Mouse (Mus musculus): ENCODE data around the gene Srsf4. TPM values are rescaled to one million over a fixed set of nuclear protein-coding genes. Genes with fewer than 3 reads are reported as not detected.
A peak's percentile ranks its signal among the peaks of the same experiment; 100 is the strongest.

Gene Srsf4
- total and polyA plus RNA-seq, 3 experiments, result 14.5 to 105 (median 47.2) TPM

DNA sequence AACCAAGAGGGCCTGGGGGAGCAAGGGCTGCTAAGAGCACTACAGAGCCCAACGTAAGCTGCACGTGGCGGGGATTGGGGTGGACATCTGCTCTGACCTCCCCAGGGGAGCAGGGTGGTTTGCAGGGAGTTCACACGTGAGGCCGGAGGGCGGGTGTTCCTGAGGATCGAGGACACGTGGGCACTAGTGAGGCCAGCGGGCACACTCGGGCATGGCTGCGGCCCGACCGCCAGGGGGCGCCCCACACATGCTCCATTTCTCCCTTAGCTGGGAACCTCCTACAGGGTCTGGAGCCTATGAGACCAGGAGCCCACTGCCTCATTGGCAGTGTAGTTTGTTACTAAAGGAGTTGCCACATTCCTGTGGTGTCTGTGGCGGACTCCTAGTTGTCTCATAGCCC, 43.0 kb downstream of the Srsf4 start:
- Histone ChIP-seq H3K36me3 (replicated peaks in 1 of 2; ENCODE audit: control insufficient read depth in 1 of 2, insufficient read depth in 1 of 2, low read length in 1 of 2) (peaks cover 0 to 6% of the 10 kb centered on the region in 2 experiments), H3K27me3 (replicated peaks) (no peaks in the 10 kb centered on the region), H3K4me2 (ENCODE audit: insufficient read depth, low read depth, poor library complexity, severe bottlenecking) (no peak overlapping the region), H3K79me2 (replicated peaks; ENCODE audit: control insufficient read depth, extremely low read depth, insufficient read depth, poor library complexity, severe bottlenecking) (no peaks in the 10 kb centered on the region), H3K9me3 (replicated peaks; ENCODE audit: low read length) (peaks cover 15% of the 10 kb centered on the region), H3K9ac (ENCODE audit: insufficient read depth, low read depth) (no peak overlapping the region), H3K4me3 (replicated peaks in 1 of 3; ENCODE audit: low read depth in 2 of 3, low read length in 2 of 3, poor library complexity in 1 of 3) (no peak overlapping the region), H3K27ac (ENCODE audit: insufficient read depth, low read depth) (no peak overlapping the region), H3K4me1 (ENCODE audit: control insufficient read depth in 1 of 2, insufficient read depth in 2 of 2) (peaks cover 4 to 20% of the 10 kb centered on the region in 2 experiments; a peak in 3 of 4 replicates)
- dilution Hi-C loops (cut with MboI; ENCODE audit: extremely low pct_ligation_motif_present, extremely low pct_unique_long_range_greater_than_20kb, low sequenced_read_pairs), result no loop called here
- peak; percentile 55 for DNase-seq (ENCODE audit: extremely low read depth)
- in situ Hi-C loops (cut with MboI; ENCODE audit: low pct_ligation_motif_present, low pct_unique_long_range_greater_than_20kb, low sequenced_read_pairs), result no loop called here
- TF ChIP-seq UBTF (IDR thresholded peaks at IDR 0.05; ENCODE audit: low read depth, low read length) (no peak), RAD21 (IDR thresholded peaks at IDR 0.05; ENCODE audit: low read depth, low read length) (peak; percentile 55), CTCF (conservative IDR thresholded peaks at IDR 0.05 in 1 of 2, IDR thresholded peaks at IDR 0.05 in 1 of 2; ENCODE audit: low read depth in 2 of 2, low read length in 2 of 2) (peak; percentile 77 to 80), USF2 (conservative IDR thresholded peaks at IDR 0.05; ENCODE audit: low read depth, low read length) (peak; percentile 38; the same call in 1 of the 2 replicates), POLR2AphosphoS2 (IDR thresholded peaks at IDR 0.05; ENCODE audit: low read depth, low read length) (no peak), EP300 (IDR thresholded peaks at IDR 0.05; ENCODE audit: low read length) (no peak), JUN (IDR thresholded peaks at IDR 0.05; ENCODE audit: insufficient read depth, low read depth, low read length) (no peak), ZMIZ1 (IDR thresholded peaks at IDR 0.05; ENCODE audit: low read depth, low read length) (no peak), ZC3H11A (IDR thresholded peaks at IDR 0.05; ENCODE audit: low read depth, low read length) (no peak), E2F4 (IDR thresholded peaks at IDR 0.05; ENCODE audit: insufficient replicate concordance, low read depth, low read length) (no peak), TBP (conservative IDR thresholded peaks at IDR 0.05; ENCODE audit: low read depth, low read length) (no peak), BHLHE40 (IDR thresholded peaks at IDR 0.05; ENCODE audit: low read depth, low read length) (peak; percentile 76), SIN3A (IDR thresholded peaks at IDR 0.05; ENCODE audit: low read length) (no peak), TCF12 (IDR thresholded peaks at IDR 0.05; ENCODE audit: low read depth, low read length) (no peak), MAFK (IDR thresholded peaks at IDR 0.05; ENCODE audit: insufficient replicate concordance, low read length) (no peak), MAZ (IDR thresholded peaks at IDR 0.05; ENCODE audit: low read depth, low read length) (no peak), ELF1 (IDR thresholded peaks at IDR 0.05; ENCODE audit: low read depth, low read length) (no peak), ZKSCAN1 (IDR thresholded peaks at IDR 0.05; ENCODE audit: borderline replicate concordance, low read depth, low read length) (no peak), ZNF384 (IDR thresholded peaks at IDR 0.05; ENCODE audit: low read depth, low read length) (no peak), MEF2A (IDR thresholded peaks at IDR 0.05; ENCODE audit: borderline replicate concordance, low read depth, low read length) (no peak), ETS1 (conservative IDR thresholded peaks at IDR 0.05; ENCODE audit: low read depth, low read length) (no peak), KAT2A (IDR thresholded peaks at IDR 0.05; ENCODE audit: insufficient replicate concordance, low read length) (no peak), MYC (IDR thresholded peaks at IDR 0.05; ENCODE audit: low read depth, low read length) (peak; percentile 68; the same call in 1 of the 2 replicates), CHD1 (IDR thresholded peaks at IDR 0.05; ENCODE audit: low read depth, low read length) (no peak), NELFE (IDR thresholded peaks at IDR 0.05; ENCODE audit: low read depth, low read length) (no peak), MAX (IDR thresholded peaks at IDR 0.05; ENCODE audit: low read length) (peak; percentile 84), RCOR1 (conservative IDR thresholded peaks at IDR 0.05; ENCODE audit: low read depth, low read length) (no peak), HCFC1 (IDR thresholded peaks at IDR 0.05; ENCODE audit: low read depth, low read length) (no peak), CHD2 (IDR thresholded peaks at IDR 0.05; ENCODE audit: low read length) (no peak), SMC3 (IDR thresholded peaks at IDR 0.05; ENCODE audit: low read depth, low read length) (peak; percentile 70), MXI1 (IDR thresholded peaks at IDR 0.05; ENCODE audit: low read depth, low read length) (peak; percentile 53), USF1 (IDR thresholded peaks at IDR 0.05; ENCODE audit: low read depth, low read length) (peak; percentile 52)
